In genomic region chr15:81421454-81421853, GRCm38 (mm10) we compare ENCODE assay signal across 15 mouse cellular contexts. TPM values are rescaled to one million over a fixed set of nuclear protein-coding genes. Genes with fewer than 3 reads are reported as not detected.
DNase-seq lines count a peak whose midpoint lies in the region; ATAC-seq and TF ChIP-seq lines count a peak whose summit lies in the region.
"Had no signal": no experiment of that assay in that cellular context is flagged by ENCODE, and none has a peak within 500 bp of the region (broad histone marks: within the 10 kb centered on the region; RNA-seq: fewer than 3 reads in every experiment).

No protein-coding gene starts in this region.

- H3K9ac ChIP-seq in midbrain, postnatal 0 days (replicated peaks; ENCODE audit: low read length, poor library complexity, severe bottlenecking): no peak overlapping the region

- no peaks in the 10 kb centered on the region for H3K9me3 ChIP-seq in midbrain, postnatal 0 days (ENCODE audit: low read length)
- no peaks in the 10 kb centered on the region for H3K9me3 ChIP-seq in forebrain, embryonic 10.5 days
- H3K9me3 ChIP-seq: liver, embryonic 13.5 days had no signal

- H3K4me3 ChIP-seq in gastrocnemius, adult 2 months: no peak overlapping the region
- no peak overlapping the region for H3K4me3 ChIP-seq in midbrain, postnatal 0 days (ENCODE audit: low read depth, low read length)
- no peak overlapping the region for H3K4me3 ChIP-seq in forebrain, embryonic 10.5 days
- H3K4me3 ChIP-seq: liver, embryonic 13.5 days had no signal

- 63% methylated on average over 1 of the region's 1 CpGs for WGBS in midbrain, postnatal 0 days
- 85% methylated on average over 1 of the region's 1 CpGs for whole genome bisulfite sequencing in forebrain, embryonic 10.5 days

- peak overlapping the region; percentile 35; the same call in 1 of the 2 replicates for H3K27ac ChIP-seq in gastrocnemius, adult 2 months
- no peak overlapping the region for H3K27ac ChIP-seq in midbrain, postnatal 0 days (ENCODE audit: low read depth, low read length)
- no peak overlapping the region for H3K27ac ChIP-seq in forebrain, embryonic 10.5 days
- H3K27ac ChIP-seq: liver, embryonic 13.5 days had no signal

- no peak for TF ChIP-seq CTCF in gastrocnemius, adult 2 months (IDR thresholded peaks at IDR 0.05)
- no peak for TF ChIP-seq CTCF in midbrain, postnatal 0 days (IDR thresholded peaks at IDR 0.05)

- no peak overlapping the region for H3K4me2 ChIP-seq in midbrain, postnatal 0 days (ENCODE audit: low read depth, low read length, poor library complexity, severe bottlenecking)
- H3K4me2 ChIP-seq: liver, embryonic 13.5 days had no signal

- H3K27me3 ChIP-seq in midbrain, postnatal 0 days (ENCODE audit: insufficient read depth, low read length): no peaks in the 10 kb centered on the region
- H3K27me3 ChIP-seq in forebrain, embryonic 10.5 days (ENCODE audit: poor library complexity, severe bottlenecking): no peaks in the 10 kb centered on the region
- H3K27me3 ChIP-seq: liver, embryonic 13.5 days; Patski had no signal

- H3K36me3 ChIP-seq in midbrain, postnatal 0 days (ENCODE audit: insufficient read depth, low read length): no peaks in the 10 kb centered on the region
- H3K36me3 ChIP-seq in forebrain, embryonic 10.5 days (replicated peaks): peaks cover 8% of the 10 kb centered on the region

- ATAC-seq in midbrain, postnatal 0 days (ENCODE audit: low FRiP score): no peak
- ATAC-seq: midbrain, embryonic 16.5 days; Patski had no signal

- no peak for DNase-seq in gastrocnemius, adult 2 months
- DNase-seq in gastrocnemius, postnatal 10 days: no peak
- DNase-seq in thymus, postnatal 0 days (ENCODE audit: low spot score): peak; percentile 25
- no peak for DNase-seq in thymus, postnatal 36 days
- peak; percentile 26 to 39 for DNase-seq in kidney, postnatal 25 days
- no peak for DNase-seq in retina, embryonic 14.5 days (ENCODE audit: low spot score)
- DNase-seq in midbrain, postnatal 0 days (ENCODE audit: low spot score): no peak
- no peak for DNase-seq in forebrain, embryonic 10.5 days (ENCODE audit: extremely low spot score, low spot score)
- DNase-seq: adrenal gland, postnatal 36 days; cerebellum, adult 8-10 months; gastrocnemius, postnatal 36 days; heart, postnatal 14 days; liver, embryonic 13.5 days had no signal

- intact Hi-C loops in gastrocnemius, adult 2 months (cut with DNase I): no loop called here

- no peaks in the 10 kb centered on the region for H3K4me1 ChIP-seq in midbrain, postnatal 0 days (ENCODE audit: insufficient read depth, low read length)
- H3K4me1 ChIP-seq in forebrain, embryonic 10.5 days: peaks cover 24% of the 10 kb centered on the region

RNA-seq across cellular contexts. Expression of gene Dnajb7, which starts 13.4 kb away (rescaled TPM):
- total RNA-seq in gastrocnemius, adult 2 months (2021): not detected
- total RNA-seq in gastrocnemius, postnatal 10 days (2021): not detected
- polyA plus RNA-seq in thymus, postnatal 0 days (2015; fragmentation: Nextera tagmentation; extraction: Ambion mirVana): 0.63 and 1.4 TPM in 2 replicates
- total RNA-seq in midbrain, postnatal 0 days (2014; rRNA removed): not detected in 2 replicates
- polyA plus RNA-seq in midbrain, postnatal 0 days (2015; fragmentation: Nextera tagmentation; extraction: Ambion mirVana): 0.16 and 0.26 TPM in 2 replicates
- 2.5 TPM in 2 replicates for polyA plus RNA-seq in forebrain, embryonic 10.5 days (2016; fragmentation: Nextera tagmentation; extraction: Ambion mirVana)
- total RNA-seq: adrenal gland, postnatal 36 days; gastrocnemius, postnatal 36 days; heart, postnatal 14 days had no signal
- polyA plus RNA-seq: Patski had no signal

RNA-seq across cellular contexts. Expression of gene Xpnpep3, which starts 21.5 kb away (rescaled TPM):
- 1 to 10 TPM; 4.8 to 7.4 TPM for total RNA-seq in gastrocnemius, adult 2 months (2021)
- 1 to 10 TPM; 7.5 to 8.6 TPM for total RNA-seq in gastrocnemius, postnatal 10 days (2021)
- polyA plus RNA-seq in thymus, postnatal 0 days (2015; fragmentation: Nextera tagmentation; extraction: Ambion mirVana): 6.9 and 9.4 TPM in 2 replicates
- total RNA-seq in midbrain, postnatal 0 days (2014; rRNA removed): 8.2 and 13.8 TPM in 2 replicates
- 5.4 and 6.5 TPM in 2 replicates for polyA plus RNA-seq in midbrain, postnatal 0 days (2015; fragmentation: Nextera tagmentation; extraction: Ambion mirVana)
- polyA plus RNA-seq in forebrain, embryonic 10.5 days (2016; fragmentation: Nextera tagmentation; extraction: Ambion mirVana): 14.5 and 15.0 TPM in 2 replicates

RNA-seq across cellular contexts. Expression of gene St13, which starts 21.6 kb away (rescaled TPM):
- total RNA-seq in gastrocnemius, adult 2 months (2021): 100 to 1,000 TPM in 1 of 2 experiments, 10 to 100 TPM in 1; 86.8 to 114 TPM
- total RNA-seq in gastrocnemius, postnatal 10 days (2021): 100 to 1,000 TPM; 102 to 126 TPM
- 130 and 145 TPM in 2 replicates for polyA plus RNA-seq in thymus, postnatal 0 days (2015; fragmentation: Nextera tagmentation; extraction: Ambion mirVana)
- total RNA-seq in midbrain, postnatal 0 days (2014; rRNA removed): 111 and 137 TPM in 2 replicates
- 231 and 241 TPM in 2 replicates for polyA plus RNA-seq in midbrain, postnatal 0 days (2015; fragmentation: Nextera tagmentation; extraction: Ambion mirVana)
- polyA plus RNA-seq in forebrain, embryonic 10.5 days (2016; fragmentation: Nextera tagmentation; extraction: Ambion mirVana): 210 and 228 TPM in 2 replicates

RNA-seq across cellular contexts. Expression of gene Rbx1, which starts 44.6 kb away (rescaled TPM):
- 100 to 1,000 TPM in 1 of 2 experiments, 10 to 100 TPM in 1; 89.4 to 110 TPM for total RNA-seq in gastrocnemius, adult 2 months (2021)
- 100 to 1,000 TPM; 118 to 123 TPM for total RNA-seq in gastrocnemius, postnatal 10 days (2021)
- 650 and 668 TPM in 2 replicates for polyA plus RNA-seq in thymus, postnatal 0 days (2015; fragmentation: Nextera tagmentation; extraction: Ambion mirVana)
- 152 and 155 TPM in 2 replicates for total RNA-seq in midbrain, postnatal 0 days (2014; rRNA removed)
- polyA plus RNA-seq in midbrain, postnatal 0 days (2015; fragmentation: Nextera tagmentation; extraction: Ambion mirVana): 397 and 411 TPM in 2 replicates
- 612 and 631 TPM in 2 replicates for polyA plus RNA-seq in forebrain, embryonic 10.5 days (2016; fragmentation: Nextera tagmentation; extraction: Ambion mirVana)

Comparison
In these comparisons a context has a peak if more than half of its experiments do, and no peak if none do; other contexts are left out.
1. DNase-seq: peak in thymus, postnatal 0 days (single experiment) and kidney, postnatal 25 days (2 of 2); none in gastrocnemius, adult 2 months (single experiment), gastrocnemius, postnatal 10 days (single experiment), thymus, postnatal 36 days (0 of 2), retina, embryonic 14.5 days (single experiment), midbrain, postnatal 0 days (single experiment) and forebrain, embryonic 10.5 days (single experiment).